Mouse (Mus musculus) B cell, adult 2 months (primary cell): ENCODE data around the gene Rdh16f2.
"Not testable (repeated sequence)": the region's sequence is repeated elsewhere in the genome, so short reads cannot be mapped to it uniquely, and the experiment has no call there.

ENCODE experiments used
- DNase-seq, 2 experiments: peaks; one replicate each; pipeline ENCODE4 v3.0.0; 2022

Gene Rdh16f2

DNA sequence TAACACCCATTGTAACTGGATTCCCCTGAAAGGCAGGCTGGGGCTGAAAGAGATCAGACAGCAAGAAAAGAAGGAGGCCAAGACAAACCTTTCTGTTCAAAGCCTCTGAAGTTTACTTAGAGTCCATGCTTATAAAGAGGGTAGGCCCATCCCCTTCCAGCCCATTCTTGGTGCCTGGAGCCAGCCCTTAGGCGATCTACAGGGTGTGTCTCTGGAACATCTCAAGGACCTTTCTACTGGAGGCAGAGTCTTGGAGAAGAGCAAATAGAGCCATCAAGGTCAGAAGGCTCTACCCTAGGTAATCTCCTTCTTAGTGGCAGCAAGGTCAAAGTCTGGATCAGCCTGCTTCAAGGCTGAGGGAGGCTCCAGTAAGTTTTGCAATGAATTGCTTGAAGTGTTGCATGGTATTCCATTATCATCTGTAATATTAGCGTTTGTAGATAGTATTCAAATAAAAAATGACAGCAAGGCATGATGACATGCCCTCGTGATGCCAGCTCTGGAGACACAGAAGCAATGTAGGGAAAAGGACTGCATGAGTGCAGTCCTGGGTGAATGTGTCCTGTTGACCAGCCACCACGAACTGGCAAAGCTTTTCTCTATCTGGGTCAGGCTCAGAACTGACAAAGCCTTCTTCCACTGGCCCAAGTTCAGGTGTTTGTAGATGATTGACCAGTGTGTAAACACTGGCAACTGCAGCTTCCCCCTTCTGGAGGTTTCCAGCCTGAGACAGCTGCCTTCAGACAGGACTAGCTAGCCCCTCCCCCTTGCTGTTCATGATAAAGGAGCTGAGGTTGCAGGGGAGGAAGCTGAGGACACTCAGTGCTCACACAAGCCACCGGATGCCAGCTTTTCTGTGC is 27.1 kb downstream of the Rdh16f2 start:
- DNase-seq, result not testable (repeated sequence)

DNA sequence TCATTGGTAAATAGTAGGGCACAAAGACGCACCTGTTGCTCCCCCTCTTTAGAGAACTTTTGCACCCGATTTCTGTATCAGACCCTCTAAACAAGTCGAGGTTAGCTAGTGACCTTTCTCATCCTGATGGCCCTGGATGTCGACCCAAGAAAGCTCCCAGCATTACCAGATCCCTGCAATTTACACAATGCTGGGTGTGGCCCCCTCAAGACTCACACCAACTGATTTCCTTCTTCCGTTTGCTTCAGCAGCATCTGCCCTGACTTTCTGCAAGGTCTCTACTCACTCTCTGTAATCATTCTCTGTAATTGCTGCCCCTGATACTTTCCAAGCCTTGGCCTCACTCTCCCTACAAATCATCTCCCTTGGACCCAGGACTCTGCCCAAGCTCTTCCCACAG is 30.4 kb downstream of the Rdh16f2 start:
- no peak for DNase-seq

DNA sequence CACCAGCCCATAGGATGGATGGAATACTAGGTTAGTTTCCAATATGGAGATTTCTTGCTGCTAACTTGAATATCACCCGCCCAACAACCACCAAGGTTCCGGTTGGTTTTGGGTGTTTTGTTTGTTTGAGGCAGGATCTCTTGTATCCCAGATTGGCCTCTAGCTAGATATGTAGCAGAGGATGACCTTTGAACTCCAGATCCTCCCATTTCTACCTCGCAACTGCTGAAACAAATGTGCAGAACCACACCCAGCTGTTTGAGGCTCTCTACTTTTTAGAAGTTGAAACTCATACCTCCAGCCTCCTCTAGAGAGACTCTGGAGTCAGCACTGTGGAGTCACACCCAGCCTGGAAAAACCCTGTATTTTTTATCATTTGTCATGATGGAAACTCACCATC is 31.2 kb downstream of the Rdh16f2 start:
- DNase-seq, result no peak

DNA sequence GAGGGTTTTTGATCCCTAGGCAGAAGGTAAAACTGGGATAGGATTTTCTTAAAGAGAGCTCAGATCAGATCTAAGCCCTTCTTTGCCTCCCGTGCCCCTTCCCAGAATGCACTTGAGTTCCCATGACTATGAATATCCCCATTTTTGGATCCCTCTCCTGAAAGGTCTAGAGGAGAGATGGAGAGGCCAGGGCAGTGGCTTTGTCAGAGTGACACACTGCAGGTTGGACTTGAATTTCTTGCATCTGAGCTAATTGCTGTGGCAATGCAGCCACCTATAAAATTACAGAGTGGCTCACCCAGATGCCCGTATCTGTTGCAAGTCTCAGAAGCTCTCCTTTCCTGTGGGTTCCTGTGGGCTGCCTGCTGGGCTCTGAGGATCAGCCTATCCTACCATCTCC is 31.9 kb downstream of the Rdh16f2 start, which contains the start of gene Sdr9c7:
TSS of gene Sdr9c7 (plus strand) at position 301 of the 400 bp plus-strand sequence.
- no peak for DNase-seq

DNA sequence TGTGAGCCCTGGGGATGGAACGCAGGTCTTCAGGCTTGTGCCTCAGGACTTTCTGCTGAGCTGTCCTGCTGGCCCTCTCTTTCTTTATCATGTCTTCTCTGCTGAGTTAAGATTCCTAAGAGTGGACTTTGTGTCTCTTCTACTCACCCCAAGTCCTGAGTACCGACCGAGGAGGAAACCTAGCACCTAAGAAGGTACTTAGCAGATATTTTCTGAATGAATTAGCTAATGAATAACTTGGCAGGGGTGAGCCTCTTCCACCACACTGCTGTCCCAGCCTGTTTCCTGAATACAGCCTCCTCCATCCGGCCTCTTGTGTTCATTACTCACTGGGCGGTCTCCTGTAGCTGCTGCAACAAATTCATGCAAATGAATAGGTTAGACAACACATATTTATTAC is 33.5 kb downstream of the Rdh16f2 start:
- DNase-seq, result no peak

DNA sequence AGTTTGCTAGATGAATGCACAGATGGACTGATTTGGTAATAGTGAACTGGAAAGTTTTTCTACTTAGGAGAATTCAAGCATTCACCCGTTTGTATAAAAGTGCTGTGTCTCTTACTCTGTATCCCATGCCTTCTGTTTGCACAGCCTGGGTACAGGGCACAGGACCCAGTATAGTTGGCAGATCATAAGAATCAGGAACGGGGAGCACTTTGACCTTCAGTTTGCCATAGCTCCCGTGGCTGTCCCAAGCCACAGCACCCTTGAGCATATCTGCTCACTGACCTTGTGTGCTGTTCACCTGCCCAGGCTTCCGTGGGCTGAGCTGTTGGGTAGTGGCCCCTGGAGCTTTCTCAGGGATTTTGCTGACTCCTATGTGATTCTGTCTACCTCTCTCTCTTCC is 35.5 kb downstream of the Rdh16f2 start:
- DNase-seq, result no peak

DNA sequence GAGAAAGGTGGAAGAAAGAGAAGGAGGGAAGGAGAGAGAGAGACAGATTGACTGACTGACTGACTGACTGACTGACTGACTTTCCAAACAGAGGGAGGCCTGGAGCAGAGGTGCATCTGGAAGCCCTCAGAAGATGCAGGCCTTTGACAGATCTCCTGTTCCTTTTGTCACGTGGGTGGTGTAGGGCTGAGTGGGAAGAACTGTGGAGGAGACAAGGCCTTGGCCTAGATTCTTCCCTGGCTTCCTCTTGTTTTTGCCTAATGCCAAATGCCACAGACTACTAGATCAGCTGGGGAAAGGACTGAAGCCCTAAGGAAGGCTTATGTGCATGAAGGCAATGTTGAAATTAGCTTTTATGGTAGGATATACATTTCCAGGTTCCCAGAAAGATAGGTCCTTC is 36.8 kb downstream of the Rdh16f2 start:
- DNase-seq, result no peak

DNA sequence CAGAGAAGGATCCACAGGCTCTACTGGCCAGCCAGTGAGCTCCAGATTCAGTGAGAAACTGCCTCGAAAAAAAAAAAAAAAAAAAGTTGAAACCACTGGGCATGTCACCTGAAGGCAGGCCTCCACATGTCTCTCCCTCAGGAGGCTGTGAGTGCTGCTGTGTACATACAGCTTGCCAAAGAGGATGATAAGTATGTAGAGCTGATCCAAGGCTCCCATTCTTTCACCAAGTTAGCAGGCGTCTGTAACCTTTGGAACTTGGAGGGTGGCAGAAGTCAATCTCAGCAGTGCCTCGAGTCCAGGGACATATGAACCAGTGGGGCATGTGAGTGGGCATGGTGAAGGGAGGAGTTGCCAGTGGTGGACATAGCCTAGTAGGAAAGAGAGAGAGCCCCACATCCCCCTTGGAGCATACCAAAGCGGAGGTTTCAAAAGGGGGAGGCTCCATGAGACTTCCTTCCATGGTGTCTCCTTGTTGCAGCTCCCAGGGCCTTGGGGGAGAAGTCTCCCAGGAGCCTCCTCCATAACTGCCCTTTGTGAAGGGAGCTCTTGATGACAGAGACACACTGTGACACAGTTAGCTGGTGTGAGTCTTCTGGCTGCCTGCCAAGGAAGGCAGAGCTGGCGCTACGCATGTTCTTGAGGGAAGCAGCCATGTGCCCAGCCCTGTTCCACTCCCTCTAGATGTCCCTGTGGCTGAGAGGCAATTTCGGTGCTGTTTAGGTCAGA is 38.6 kb downstream of the Rdh16f2 start:
- DNase-seq, result no peak

DNA sequence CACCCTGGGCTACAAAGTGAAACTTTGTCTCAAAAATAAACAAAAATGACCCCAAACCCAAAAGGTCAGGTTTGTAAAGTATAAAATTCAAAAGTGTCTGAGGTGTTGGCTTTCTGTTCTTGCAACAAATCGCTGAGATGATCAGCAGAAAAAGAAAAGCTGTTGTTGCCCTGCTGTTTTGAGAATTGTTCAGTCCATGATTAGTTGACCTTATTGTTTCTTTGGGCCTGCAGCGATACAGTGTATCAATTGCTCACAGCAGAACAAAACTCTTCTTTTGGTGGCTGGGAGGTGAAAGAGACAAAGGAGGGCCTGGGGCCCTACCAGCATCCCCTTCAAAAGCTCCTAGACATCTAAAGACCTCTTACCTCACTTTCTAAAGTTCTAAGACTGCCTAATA is 39.9 kb downstream of the Rdh16f2 start:
- no peak for DNase-seq

DNA sequence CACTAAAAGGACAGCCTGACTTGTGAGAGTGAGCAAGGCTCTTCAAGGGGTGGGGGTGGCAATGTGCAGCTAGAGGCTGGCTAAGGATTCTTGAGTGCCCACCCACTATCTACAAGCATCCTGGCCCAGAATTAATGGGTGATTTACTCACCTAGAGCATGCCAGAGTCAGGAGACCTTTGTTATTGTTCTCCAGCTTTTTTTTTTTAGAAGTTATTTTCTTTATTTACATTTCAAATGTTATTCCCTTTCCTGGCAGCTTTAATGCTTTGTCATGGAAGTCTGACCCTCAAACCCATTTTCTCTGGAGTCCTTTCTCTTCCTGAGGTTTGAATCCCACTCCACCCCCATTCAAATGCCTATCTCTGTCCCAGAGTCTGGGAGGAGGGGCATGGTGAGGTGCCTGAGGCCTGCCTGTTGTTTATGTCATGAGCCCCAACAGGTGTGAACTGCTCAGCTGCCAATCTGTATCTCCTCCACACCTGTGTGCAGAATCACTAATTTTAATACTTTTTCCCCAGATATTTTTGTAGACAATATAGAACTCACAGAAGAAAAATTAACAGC is 41.2 kb downstream of the Rdh16f2 start:
- no peak for DNase-seq

DNA sequence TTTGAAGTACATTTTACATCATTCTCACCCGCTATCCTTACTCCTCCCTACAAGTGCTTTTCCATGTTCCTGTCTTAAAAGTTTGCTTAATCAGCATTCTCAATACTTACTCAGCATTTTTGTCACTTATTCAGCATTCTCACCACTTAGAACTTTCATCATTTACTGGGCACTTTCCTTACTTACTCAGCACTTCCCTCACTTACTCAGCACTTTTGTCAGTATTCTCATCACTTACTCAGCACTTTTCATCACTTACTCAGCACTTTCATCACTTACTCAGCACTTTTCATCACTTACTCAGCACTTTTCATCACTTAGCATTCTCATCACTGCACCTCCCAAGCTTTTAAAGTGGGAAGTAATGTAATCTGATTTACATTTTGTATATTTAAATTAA is 49.3 kb downstream of the Rdh16f2 start:
- no peak for DNase-seq

DNA sequence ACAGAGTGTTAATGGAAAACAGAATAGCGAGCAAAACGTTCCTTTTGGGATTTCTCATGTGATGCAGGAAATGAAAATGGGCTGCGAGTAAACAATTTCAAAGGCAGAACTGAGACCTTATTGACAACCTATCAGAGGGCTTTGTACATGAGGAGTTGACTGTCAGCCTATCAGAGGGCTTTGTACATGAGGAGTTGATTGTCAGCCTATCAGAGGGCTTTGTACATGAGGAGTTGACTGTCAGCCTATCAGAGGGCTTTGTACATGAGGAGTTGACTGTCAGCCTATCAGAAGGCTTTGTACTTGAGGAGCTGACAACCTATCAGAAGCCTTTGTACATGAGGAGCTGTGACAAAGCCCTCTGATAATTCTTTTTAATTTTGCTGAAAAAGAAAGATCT is 50.9 kb downstream of the Rdh16f2 start:
- DNase-seq, result not testable (repeated sequence)

DNA sequence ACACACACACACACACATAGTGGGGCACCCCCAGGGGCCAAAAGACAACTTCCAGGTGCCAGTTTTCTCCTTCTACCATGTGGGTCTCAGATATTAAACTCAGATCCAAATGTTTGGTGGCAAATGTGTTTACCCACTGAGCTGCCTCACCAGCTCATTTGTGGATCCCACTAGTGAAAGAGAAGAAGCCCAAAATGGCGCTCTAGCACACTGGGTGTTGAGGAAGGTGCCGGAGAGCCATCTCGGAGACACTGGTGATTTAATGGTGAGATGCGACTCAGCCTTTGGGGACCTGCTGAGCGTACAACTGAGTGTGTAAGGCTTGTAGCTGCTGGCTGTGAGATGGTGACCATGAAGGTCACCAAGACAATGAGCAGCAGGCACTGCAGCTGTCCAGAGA is 51.4 kb downstream of the Rdh16f2 start:
- DNase-seq, result no peak

DNA sequence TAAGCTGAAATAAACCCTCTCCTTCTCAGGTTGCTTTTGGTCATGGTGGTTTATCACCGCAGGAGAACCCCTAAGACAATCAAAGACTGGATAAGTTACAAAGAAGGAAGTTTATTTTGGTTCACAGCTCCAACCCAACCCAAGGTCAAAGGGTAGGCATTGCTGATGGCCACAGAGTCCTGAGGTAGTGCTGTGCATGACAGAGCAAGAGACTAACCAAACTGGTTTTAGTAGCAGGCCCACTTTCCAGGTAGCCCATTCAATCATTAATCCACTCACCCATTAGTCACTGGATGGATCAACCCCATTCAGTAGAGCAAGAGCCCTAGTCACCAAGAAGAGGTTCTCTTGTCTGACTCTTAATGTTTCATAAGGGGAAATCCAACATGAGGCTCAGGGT is 56.0 kb downstream of the Rdh16f2 start:
- DNase-seq, result no peak

DNA sequence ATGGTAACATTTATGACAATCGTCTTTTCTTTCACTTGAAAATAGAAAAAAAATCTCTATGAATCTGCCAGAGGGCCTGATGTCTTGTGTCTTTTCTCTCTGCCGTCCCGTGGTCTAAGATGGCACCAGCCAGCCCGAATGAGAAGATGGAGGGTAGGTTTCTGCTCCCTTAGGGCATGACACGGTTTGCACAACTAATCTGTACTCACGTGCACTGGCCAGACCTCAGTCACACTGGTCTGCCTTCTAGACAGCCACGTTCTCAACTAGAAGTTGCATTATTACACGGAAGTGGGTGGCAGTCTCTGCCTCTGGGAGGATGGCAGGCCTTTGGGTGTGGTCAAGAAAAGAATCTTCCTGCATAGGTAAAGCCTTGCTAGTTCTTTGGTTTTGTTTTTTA is 56.8 kb downstream of the Rdh16f2 start:
- no peak for DNase-seq

DNA sequence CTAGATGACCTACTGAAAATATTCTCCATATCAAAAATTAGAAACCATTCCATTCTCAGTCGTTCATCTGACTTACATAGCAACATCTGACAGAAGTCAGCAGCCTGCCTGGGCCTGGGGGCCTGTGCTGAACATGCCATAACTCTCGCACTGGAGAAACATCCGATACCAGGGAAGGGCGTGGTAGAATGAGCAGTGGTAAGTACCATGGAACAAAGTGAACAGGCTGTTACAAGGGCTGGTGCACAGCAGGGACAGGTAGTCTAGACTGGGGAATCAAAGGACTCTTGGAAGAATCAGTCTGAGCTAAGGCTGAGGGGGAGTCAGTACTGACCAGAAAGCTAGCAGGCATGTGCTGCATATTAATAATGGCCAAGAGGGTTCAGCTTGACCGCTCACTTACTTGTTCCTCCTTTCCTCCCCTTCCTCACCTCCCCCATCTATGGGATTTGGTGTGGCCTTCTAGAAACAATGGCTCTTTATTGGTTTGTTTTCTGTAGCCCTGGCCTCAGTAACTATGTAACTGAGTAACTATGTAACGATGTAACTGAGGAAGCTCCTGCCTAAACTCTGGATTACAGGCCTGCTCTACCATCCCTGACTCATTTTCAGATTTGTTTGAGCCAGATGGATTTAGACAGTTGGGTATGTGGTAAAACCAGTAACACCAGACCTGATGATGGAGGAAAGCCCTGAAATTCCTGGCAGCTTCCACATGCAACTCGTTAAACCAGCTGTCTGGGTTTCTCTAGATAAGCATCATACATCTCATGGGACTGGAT is 58.5 kb downstream of the Rdh16f2 start:
- DNase-seq, result no peak
